9 mouse cellular contexts compared by ENCODE assay signal in the genomic region with DNA sequence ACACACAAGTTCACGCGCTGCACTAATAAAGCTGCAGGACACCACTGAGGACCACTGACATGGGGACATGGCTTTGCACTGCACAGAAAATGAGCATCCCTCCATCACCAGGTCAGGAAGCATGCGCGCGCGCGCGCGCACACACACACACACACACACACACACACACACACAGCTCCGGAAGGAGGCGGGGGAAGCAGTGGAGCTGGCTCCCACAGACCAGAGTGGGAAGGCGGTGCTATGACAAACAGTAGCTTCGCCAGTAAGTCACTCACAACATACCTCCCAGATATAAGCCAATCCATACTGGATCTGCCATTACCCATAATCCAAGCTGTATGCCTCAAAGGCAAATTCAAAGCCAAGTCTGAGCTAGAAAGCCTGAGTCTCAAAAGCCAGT. TPM values are rescaled to one million over a fixed set of nuclear protein-coding genes. Genes with fewer than 3 reads are reported as not detected.
DNase-seq lines count a peak whose midpoint lies in the region; ATAC-seq lines count a peak whose summit lies in the region.
"Had no signal": no experiment of that assay in that cellular context is flagged by ENCODE, and none has a peak within 500 bp of the region (broad histone marks: within the 10 kb centered on the region; RNA-seq: fewer than 3 reads in every experiment).

No protein-coding gene starts in this region.

- no peak for DNase-seq in liver, embryonic 11.5 days (ENCODE audit: low spot score)
- DNase-seq in liver = no peak
- peak; percentile 10 for DNase-seq in embryonic facial prominence, embryonic 10.5 days (ENCODE audit: low spot score)
- no peak for DNase-seq in hindbrain, embryonic 14.5 days (ENCODE audit: low spot score)
- no peak for DNase-seq in layer of hippocampus, postnatal 14 days (ENCODE audit: low spot score in 2 of 2)
- DNase-seq in right cerebral cortex, adult 2 months (ENCODE audit: low spot score in 2 of 2) = no peak
- DNase-seq: adrenal gland, adult 2 months had no signal

- H3K4me2 ChIP-seq in liver, embryonic 11.5 days = peak overlapping the region; percentile 85
- 0 out of 2 replicates have a peak overlapping the region, but pooled peaks have one; percentile 83 for H3K4me2 ChIP-seq in hindbrain, embryonic 14.5 days (replicated peaks)
- H3K4me2 ChIP-seq in midbrain, embryonic 15.5 days = no peak overlapping the region

- no peaks in the 10 kb centered on the region for H3K27me3 ChIP-seq in liver, embryonic 11.5 days (replicated peaks; ENCODE audit: control insufficient read depth, insufficient read depth, low read length)
- H3K27me3 ChIP-seq in embryonic facial prominence, embryonic 10.5 days (replicated peaks; ENCODE audit: low read depth, poor library complexity, severe bottlenecking) = no peaks in the 10 kb centered on the region
- H3K27me3 ChIP-seq in hindbrain, embryonic 14.5 days (ENCODE audit: control insufficient read depth, insufficient read depth, low read length) = no peaks in the 10 kb centered on the region
- no peaks in the 10 kb centered on the region for H3K27me3 ChIP-seq in midbrain, embryonic 15.5 days (replicated peaks)

- peak overlapping the region; percentile 77 for H3K9ac ChIP-seq in liver, embryonic 11.5 days (ENCODE audit: low read depth, low read length)
- peak overlapping the region; percentile 52; the same call in 1 of the 2 replicates for H3K9ac ChIP-seq in hindbrain, embryonic 14.5 days
- H3K9ac ChIP-seq in midbrain, embryonic 15.5 days = peak overlapping the region; percentile 12; the same call in 1 of the 2 replicates

- peak overlapping the region; percentile 64 for H3K4me3 ChIP-seq in liver, embryonic 11.5 days (ENCODE audit: low read depth, low read length)
- peak overlapping the region; percentile 81 for H3K4me3 ChIP-seq in embryonic facial prominence, embryonic 10.5 days
- H3K4me3 ChIP-seq in hindbrain, embryonic 14.5 days (replicated peaks; ENCODE audit: low read length) = no peak overlapping the region
- no peak overlapping the region for H3K4me3 ChIP-seq in midbrain, embryonic 15.5 days

- peaks cover 9% of the 10 kb centered on the region for H3K4me1 ChIP-seq in liver, embryonic 11.5 days (replicated peaks; ENCODE audit: control insufficient read depth, insufficient read depth, low read length)
- H3K4me1 ChIP-seq in embryonic facial prominence, embryonic 10.5 days = peaks cover 15% of the 10 kb centered on the region
- peaks cover 8% of the 10 kb centered on the region for H3K4me1 ChIP-seq in hindbrain, embryonic 14.5 days (replicated peaks; ENCODE audit: control insufficient read depth, insufficient read depth, low read length)
- H3K4me1 ChIP-seq in midbrain, embryonic 15.5 days = peaks cover 13% of the 10 kb centered on the region

- ATAC-seq in liver, embryonic 11.5 days (replicated peaks; ENCODE audit: low FRiP score) = no peak
- ATAC-seq in hindbrain, embryonic 14.5 days (ENCODE audit: low FRiP score) = no peak
- ATAC-seq in midbrain, embryonic 15.5 days (replicated peaks) = no peak

- peaks cover 3% of the 10 kb centered on the region; the same call in 1 of the 2 replicates for H3K9me3 ChIP-seq in liver, embryonic 11.5 days (ENCODE audit: control insufficient read depth, low read length)
- H3K9me3 ChIP-seq in embryonic facial prominence, embryonic 10.5 days = peaks cover 8% of the 10 kb centered on the region; the same call in 1 of the 2 replicates
- H3K9me3 ChIP-seq in hindbrain, embryonic 14.5 days (ENCODE audit: control insufficient read depth, low read length) = no peaks in the 10 kb centered on the region
- no peaks in the 10 kb centered on the region for H3K9me3 ChIP-seq in midbrain, embryonic 15.5 days

- WGBS in liver, embryonic 11.5 days = 97% methylated on average over 13 of the region's 13 CpGs
- 93% methylated on average over 13 of the region's 13 CpGs for WGBS in embryonic facial prominence, embryonic 10.5 days
- 98% methylated on average over 13 of the region's 13 CpGs for WGBS in hindbrain, embryonic 14.5 days
- WGBS in midbrain, embryonic 15.5 days = 94% methylated on average over 13 of the region's 13 CpGs

- no peak overlapping the region for H3K27ac ChIP-seq in liver, embryonic 11.5 days (ENCODE audit: low read depth, low read length)
- H3K27ac ChIP-seq in embryonic facial prominence, embryonic 10.5 days (replicated peaks) = 0 out of 2 replicates have a peak overlapping the region, but pooled peaks have one; percentile 92
- H3K27ac ChIP-seq in hindbrain, embryonic 14.5 days = no peak overlapping the region
- no peak overlapping the region for H3K27ac ChIP-seq in midbrain, embryonic 15.5 days

- H3K36me3 ChIP-seq in liver, embryonic 11.5 days (ENCODE audit: control insufficient read depth, insufficient read depth, low read length) = peaks cover 37% of the 10 kb centered on the region
- peaks cover 69% of the 10 kb centered on the region for H3K36me3 ChIP-seq in embryonic facial prominence, embryonic 10.5 days (replicated peaks)
- peaks cover 27% of the 10 kb centered on the region for H3K36me3 ChIP-seq in hindbrain, embryonic 14.5 days (replicated peaks; ENCODE audit: control insufficient read depth, insufficient read depth)
- H3K36me3 ChIP-seq in midbrain, embryonic 15.5 days (replicated peaks) = peaks cover 11% of the 10 kb centered on the region; the same call in 1 of the 2 replicates

RNA-seq across cellular contexts. Expression of gene Pold1, which starts 1.6 kb away (rescaled TPM):
- polyA plus RNA-seq in liver, embryonic 11.5 days (2014; fragmentation: Nextera tagmentation; extraction: Ambion mirVana) = 119 and 128 TPM in 2 replicates
- 164 and 171 TPM in 2 replicates for polyA plus RNA-seq in embryonic facial prominence, embryonic 10.5 days (2016; fragmentation: Nextera tagmentation; extraction: Ambion mirVana)
- 14.0 and 17.9 TPM in 2 replicates for polyA plus RNA-seq in hindbrain, embryonic 14.5 days (2014; fragmentation: Nextera tagmentation; extraction: Ambion mirVana)
- 23.8 and 25.3 TPM in 2 replicates for polyA plus RNA-seq in midbrain, embryonic 15.5 days (2015; fragmentation: Nextera tagmentation; extraction: Ambion mirVana)
- total RNA-seq in layer of hippocampus, postnatal 14 days (2021) = 1 to 10 TPM; 5.8 to 8.8 TPM

RNA-seq across cellular contexts. Expression of gene Nr1h2, which starts 6.7 kb away (rescaled TPM):
- polyA plus RNA-seq in liver, embryonic 11.5 days (2014; fragmentation: Nextera tagmentation; extraction: Ambion mirVana) = 65.6 and 69.2 TPM in 2 replicates
- 75.0 and 77.6 TPM in 2 replicates for polyA plus RNA-seq in embryonic facial prominence, embryonic 10.5 days (2016; fragmentation: Nextera tagmentation; extraction: Ambion mirVana)
- 50.7 and 53.6 TPM in 2 replicates for polyA plus RNA-seq in hindbrain, embryonic 14.5 days (2014; fragmentation: Nextera tagmentation; extraction: Ambion mirVana)
- polyA plus RNA-seq in midbrain, embryonic 15.5 days (2015; fragmentation: Nextera tagmentation; extraction: Ambion mirVana) = 61.1 and 66.6 TPM in 2 replicates
- 10 to 100 TPM; 58.7 to 63.2 TPM for total RNA-seq in layer of hippocampus, postnatal 14 days (2021)

RNA-seq across cellular contexts. Expression of gene Spib, which starts 15.2 kb away (rescaled TPM):
- 0.05 TPM in 1 of 2 replicates, not detected in the other for polyA plus RNA-seq in liver, embryonic 11.5 days (2014; fragmentation: Nextera tagmentation; extraction: Ambion mirVana)
- not detected in 2 replicates for polyA plus RNA-seq in embryonic facial prominence, embryonic 10.5 days (2016; fragmentation: Nextera tagmentation; extraction: Ambion mirVana)
- polyA plus RNA-seq in hindbrain, embryonic 14.5 days (2014; fragmentation: Nextera tagmentation; extraction: Ambion mirVana) = 0.09 TPM in 1 of 2 replicates, not detected in the other
- polyA plus RNA-seq in midbrain, embryonic 15.5 days (2015; fragmentation: Nextera tagmentation; extraction: Ambion mirVana) = 0.05 TPM in 1 of 2 replicates, not detected in the other
- not detected for total RNA-seq in layer of hippocampus, postnatal 14 days (2021)

RNA-seq across cellular contexts. Expression of gene Mybpc2, which starts 22.6 kb away (rescaled TPM):
- not detected in 2 replicates for polyA plus RNA-seq in liver, embryonic 11.5 days (2014; fragmentation: Nextera tagmentation; extraction: Ambion mirVana)
- polyA plus RNA-seq in embryonic facial prominence, embryonic 10.5 days (2016; fragmentation: Nextera tagmentation; extraction: Ambion mirVana) = 0.04 and 0.08 TPM in 2 replicates
- 0.05 and 0.09 TPM in 2 replicates for polyA plus RNA-seq in hindbrain, embryonic 14.5 days (2014; fragmentation: Nextera tagmentation; extraction: Ambion mirVana)
- 0.19 and 0.28 TPM in 2 replicates for polyA plus RNA-seq in midbrain, embryonic 15.5 days (2015; fragmentation: Nextera tagmentation; extraction: Ambion mirVana)
- total RNA-seq in layer of hippocampus, postnatal 14 days (2021) = under 1 TPM in 1 of 2 experiments, not detected in 1; 0.10 TPM
- polyA plus RNA-seq: adrenal gland, adult 2 months had no signal

RNA-seq across cellular contexts. Expression of gene Napsa, which starts 25.1 kb away (rescaled TPM):
- polyA plus RNA-seq in liver, embryonic 11.5 days (2014; fragmentation: Nextera tagmentation; extraction: Ambion mirVana) = 1.4 and 2.1 TPM in 2 replicates
- 0.78 and 0.88 TPM in 2 replicates for polyA plus RNA-seq in embryonic facial prominence, embryonic 10.5 days (2016; fragmentation: Nextera tagmentation; extraction: Ambion mirVana)
- 0.81 and 1.0 TPM in 2 replicates for polyA plus RNA-seq in hindbrain, embryonic 14.5 days (2014; fragmentation: Nextera tagmentation; extraction: Ambion mirVana)
- polyA plus RNA-seq in midbrain, embryonic 15.5 days (2015; fragmentation: Nextera tagmentation; extraction: Ambion mirVana) = 1.1 and 1.4 TPM in 2 replicates
- total RNA-seq in layer of hippocampus, postnatal 14 days (2021) = under 1 TPM in 1 of 2 experiments, not detected in 1; 0.30 TPM
- total RNA-seq: left cerebral cortex, postnatal 14 days had no signal

Comparison
In these comparisons a context has a peak if more than half of its experiments do, and no peak if none do; other contexts are left out.
1. H3K4me3 ChIP-seq: peak in liver, embryonic 11.5 days (single experiment) and embryonic facial prominence, embryonic 10.5 days (single experiment); none in hindbrain, embryonic 14.5 days (single experiment) and midbrain, embryonic 15.5 days (single experiment).
2. H3K9ac ChIP-seq: peak in every context shown above with its lines; median percentile 77 in liver, embryonic 11.5 days; 52 in hindbrain, embryonic 14.5 days; 12 in midbrain, embryonic 15.5 days.